Mouse (Mus musculus): Measurements from ENCODE around the gene Zfp618. TPM values are rescaled to one million over a fixed set of nuclear protein-coding genes. Genes with fewer than 3 reads are reported as not detected.

Zfp618 gene
- 12.3 and 16.0 TPM in 2 replicates for polyA plus RNA-seq (2011; ENCODE audit: insufficient read length, low read depth, missing spikeins)

DNA sequence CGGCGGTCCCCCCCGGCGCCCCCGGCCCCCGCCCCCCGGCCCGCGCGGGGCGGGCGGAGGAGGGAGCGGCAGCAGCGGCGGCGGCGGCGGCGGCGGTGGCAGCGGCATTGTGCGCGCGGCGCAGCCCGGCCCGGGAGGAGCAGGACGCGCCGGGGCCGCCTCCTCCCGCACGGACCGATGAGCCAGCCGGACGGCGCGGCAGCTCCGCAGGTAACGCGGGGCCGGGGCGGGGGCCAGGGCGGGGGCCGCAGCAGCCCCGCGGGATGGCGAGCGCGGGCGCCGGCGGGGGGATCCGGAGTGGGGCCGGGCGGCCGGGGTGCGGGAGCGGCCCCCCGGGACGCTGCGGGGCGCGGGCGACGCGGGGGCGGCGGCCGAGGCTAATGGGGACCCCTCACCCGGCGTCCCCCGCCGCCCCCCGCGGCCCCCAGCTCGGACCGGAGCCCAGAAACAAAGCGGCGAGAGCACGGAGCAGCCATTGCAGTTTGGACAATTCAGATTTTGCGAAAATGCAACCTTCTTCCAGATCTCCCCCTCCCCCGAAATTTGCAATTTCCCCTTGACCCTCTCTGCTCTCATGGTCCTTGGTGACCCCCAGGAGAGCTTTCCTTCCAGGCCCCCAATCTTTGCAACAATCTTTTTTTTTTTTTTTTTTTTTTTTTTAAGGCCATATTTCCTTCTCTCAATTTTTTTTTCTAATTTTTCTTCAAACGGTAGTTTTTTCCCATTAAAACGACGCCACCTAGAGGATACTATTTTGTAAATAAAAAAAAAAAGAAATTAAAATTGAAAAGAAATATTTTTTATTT is at the start of gene Zfp618:
Zfp618 (plus strand) TSS at position 77 of the 806 bp plus-strand sequence.
- H3K27ac ChIP-seq (ENCODE audit: insufficient read depth, low read length), result no peak within 1 kb of the TSS
- H3K4me3 ChIP-seq (ENCODE audit: insufficient read depth, low read length), result peak within 1 kb of the TSS; percentile 95
- TF ChIP-seq POLR2A (IDR thresholded peaks at IDR 0.05; ENCODE audit: low read depth, low read length) (peak; percentile 10; the same call in 1 of the 2 replicates), CTCF (IDR thresholded peaks at IDR 0.05; ENCODE audit: borderline replicate concordance, insufficient read depth, low read length) (no peak)
- H3K4me1 ChIP-seq (ENCODE audit: control insufficient read depth, insufficient read depth, low read length), result peaks cover 5% of the 10 kb centered on the region

GRCm38 (mm10) chr4:62917056-62917455 is 48.3 kb upstream of the Zfp618 start:
- no peak overlapping the region for H3K27ac ChIP-seq (ENCODE audit: insufficient read depth, low read length)
- TF ChIP-seq CTCF (IDR thresholded peaks at IDR 0.05; ENCODE audit: borderline replicate concordance, insufficient read depth, low read length) (no peak), POLR2A (IDR thresholded peaks at IDR 0.05; ENCODE audit: low read depth, low read length) (no peak)
- no peaks in the 10 kb centered on the region for H3K4me1 ChIP-seq (ENCODE audit: control insufficient read depth, insufficient read depth, low read length)
- no peak overlapping the region for H3K4me3 ChIP-seq (ENCODE audit: insufficient read depth, low read length)

DNA sequence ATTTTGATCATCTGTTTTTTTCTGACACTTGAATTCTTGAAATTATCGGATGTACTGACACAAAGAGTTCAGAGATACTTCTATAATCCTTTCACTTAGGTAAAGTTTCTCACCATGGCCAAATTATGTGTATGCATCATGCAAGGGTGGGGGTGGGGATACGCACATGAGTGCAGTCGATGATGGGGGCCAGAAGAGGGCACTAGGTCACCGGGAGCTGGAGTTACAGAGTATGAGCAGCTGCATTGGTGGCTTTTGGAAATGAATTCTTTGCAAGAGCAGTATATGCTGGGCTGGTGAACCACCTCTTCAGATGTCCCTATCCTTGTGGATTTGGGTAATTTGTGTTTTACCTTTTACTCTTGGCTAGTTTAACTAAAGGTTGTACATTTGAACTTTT is 31.6 kb upstream of the Zfp618 start:
- H3K27ac ChIP-seq (ENCODE audit: insufficient read depth, low read length), result no peak overlapping the region
- TF ChIP-seq POLR2A (IDR thresholded peaks at IDR 0.05; ENCODE audit: low read depth, low read length) (no peak), CTCF (IDR thresholded peaks at IDR 0.05; ENCODE audit: borderline replicate concordance, insufficient read depth, low read length) (0 out of 2 replicates have a peak, but pooled peaks have one; percentile 17)
- H3K4me3 ChIP-seq (ENCODE audit: insufficient read depth, low read length), result no peak overlapping the region
- no peaks in the 10 kb centered on the region for H3K4me1 ChIP-seq (ENCODE audit: control insufficient read depth, insufficient read depth, low read length)

GRCm38 (mm10) chr4:62935589-62936218 is 29.7 kb upstream of the Zfp618 start:
- no peak overlapping the region for H3K27ac ChIP-seq (ENCODE audit: insufficient read depth, low read length)
- TF ChIP-seq POLR2A (IDR thresholded peaks at IDR 0.05; ENCODE audit: low read depth, low read length) (no peak), CTCF (IDR thresholded peaks at IDR 0.05; ENCODE audit: borderline replicate concordance, insufficient read depth, low read length) (no peak)
- H3K4me1 ChIP-seq (ENCODE audit: control insufficient read depth, insufficient read depth, low read length), result no peaks in the 10 kb centered on the region
- no peak overlapping the region for H3K4me3 ChIP-seq (ENCODE audit: insufficient read depth, low read length)

GRCm38 (mm10) chr4:62941961-62942892 is 23.1 kb upstream of the Zfp618 start:
- Histone ChIP-seq H3K4me3 (ENCODE audit: insufficient read depth, low read length) (no peak overlapping the region), H3K4me1 (ENCODE audit: control insufficient read depth, insufficient read depth, low read length) (no peaks in the 10 kb centered on the region), H3K27ac (ENCODE audit: insufficient read depth, low read length) (no peak overlapping the region)
- TF ChIP-seq POLR2A (IDR thresholded peaks at IDR 0.05; ENCODE audit: low read depth, low read length) (no peak), CTCF (IDR thresholded peaks at IDR 0.05; ENCODE audit: borderline replicate concordance, insufficient read depth, low read length) (no peak)

DNA sequence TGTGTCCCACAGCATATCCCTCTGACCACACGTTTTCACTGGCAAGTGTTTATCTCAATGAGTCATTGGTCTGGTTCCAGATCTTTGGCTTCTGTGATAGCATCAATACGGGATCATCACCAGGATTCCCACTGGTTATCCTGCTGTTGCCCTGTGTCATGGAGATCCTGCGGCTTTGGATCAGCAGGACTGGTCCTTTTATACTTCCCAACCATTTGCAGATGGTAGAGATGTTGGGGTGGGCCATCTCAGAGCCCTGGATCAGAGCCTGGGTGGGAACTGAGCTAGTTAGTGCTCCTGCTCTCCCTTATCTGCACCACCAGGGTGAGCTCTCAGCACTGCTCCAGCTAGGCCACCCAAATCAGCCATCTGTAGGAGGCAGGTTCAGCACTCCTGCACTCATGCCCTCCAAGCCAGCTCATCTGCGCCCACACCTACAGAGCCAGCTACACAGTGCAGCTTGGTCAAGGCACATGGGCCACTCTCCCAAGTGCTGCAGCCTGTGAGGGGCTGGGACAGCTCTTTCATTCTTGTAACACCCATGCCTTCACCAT is 21.0 kb upstream of the Zfp618 start:
- H3K4me3 ChIP-seq (ENCODE audit: insufficient read depth, low read length), result no peak overlapping the region
- H3K4me1 ChIP-seq (ENCODE audit: control insufficient read depth, insufficient read depth, low read length), result no peaks in the 10 kb centered on the region
- TF ChIP-seq POLR2A (IDR thresholded peaks at IDR 0.05; ENCODE audit: low read depth, low read length) (no peak), CTCF (IDR thresholded peaks at IDR 0.05; ENCODE audit: borderline replicate concordance, insufficient read depth, low read length) (peak; percentile 67; the same call in 1 of the 2 replicates)
- H3K27ac ChIP-seq (ENCODE audit: insufficient read depth, low read length), result no peak overlapping the region

DNA sequence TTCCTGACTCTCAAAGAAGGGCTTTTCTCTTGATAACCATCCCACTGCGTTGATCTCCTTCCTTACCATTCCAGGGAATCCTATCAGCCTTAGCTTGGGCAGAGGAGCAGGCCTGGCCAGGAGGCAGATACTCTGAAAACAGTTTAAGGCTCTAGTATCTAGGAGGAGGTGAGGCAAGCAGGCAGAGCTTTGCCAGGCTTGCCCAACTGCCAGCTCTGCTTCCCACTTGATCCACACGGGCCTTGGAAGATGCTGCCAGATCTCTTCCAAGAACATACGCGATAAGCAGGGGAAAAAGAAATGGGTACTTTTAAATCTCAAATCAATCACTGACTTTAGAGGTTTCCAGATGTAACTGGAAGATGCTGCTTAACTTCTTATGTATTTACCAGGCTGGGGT is 1.6 kb upstream of the Zfp618 start:
- no peak for TF ChIP-seq CTCF (IDR thresholded peaks at IDR 0.05; ENCODE audit: borderline replicate concordance, insufficient read depth, low read length)
- TF ChIP-seq POLR2A (IDR thresholded peaks at IDR 0.05; ENCODE audit: low read depth, low read length), result no peak
- Histone ChIP-seq H3K4me3 (ENCODE audit: insufficient read depth, low read length) (no peak overlapping the region), H3K27ac (ENCODE audit: insufficient read depth, low read length) (no peak overlapping the region), H3K4me1 (ENCODE audit: control insufficient read depth, insufficient read depth, low read length) (no peaks in the 10 kb centered on the region)

- H3K27ac ChIP-seq (ENCODE audit: insufficient read depth, low read length), result no peak overlapping the region
- peaks cover 5% of the 10 kb centered on the region for H3K4me1 ChIP-seq (ENCODE audit: control insufficient read depth, insufficient read depth, low read length)
- H3K4me3 ChIP-seq (ENCODE audit: insufficient read depth, low read length), result peak overlapping the region; percentile 51
- no peak for TF ChIP-seq POLR2A (IDR thresholded peaks at IDR 0.05; ENCODE audit: low read depth, low read length)
- TF ChIP-seq CTCF (IDR thresholded peaks at IDR 0.05; ENCODE audit: borderline replicate concordance, insufficient read depth, low read length), result no peak
Measured at GRCm38 (mm10) chr4:62964844-62965496, 403 bp upstream of the Zfp618 start.

Data from embryonic fibroblast, embryonic 13.5 days (primary cell).